Mouse (Mus musculus): Measurements from ENCODE around the gene Gusb.
A peak's percentile ranks its signal among the peaks of the same experiment; 100 is the strongest.
"Not testable (repeated sequence)": the region's sequence is repeated elsewhere in the genome, so short reads cannot be mapped to it uniquely, and the experiment has no call there.

Gusb gene

GRCm38 (mm10) chr5:130002301-130003146, at the start of gene Gusb:
Gusb (minus strand) TSS chr5:130003049.
- DNase-seq, result peak; percentile 91

- DNase-seq, result peak; percentile 37
These were observed 49.7 kb upstream of the Gusb start for GRCm38 (mm10) chr5:130052510-130052909.

GRCm38 (mm10) chr5:130051073-130051860, 48.4 kb upstream of the Gusb start:
- DNase-seq, result no peak

DNA sequence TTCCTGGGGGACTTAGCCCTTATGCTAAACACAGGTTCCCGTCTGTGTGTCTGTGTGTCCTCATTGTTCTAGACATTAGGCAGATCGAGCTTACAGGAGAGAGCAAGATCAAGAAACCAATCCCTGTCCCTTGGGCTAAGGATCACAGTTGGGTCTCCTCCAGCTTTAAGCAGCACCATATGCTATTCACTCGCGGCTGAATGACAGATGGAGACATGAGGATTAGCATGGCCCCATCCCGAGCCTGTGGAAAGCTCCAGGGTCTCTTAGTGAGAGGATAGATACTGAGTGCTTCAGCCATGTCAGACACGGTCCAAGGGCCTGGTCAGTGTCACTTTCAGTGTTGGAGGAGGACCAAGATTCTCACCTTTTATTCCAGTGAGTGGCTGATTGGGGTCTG, 47.6 kb upstream of the Gusb start:
- DNase-seq, result peak; percentile 87

DNA sequence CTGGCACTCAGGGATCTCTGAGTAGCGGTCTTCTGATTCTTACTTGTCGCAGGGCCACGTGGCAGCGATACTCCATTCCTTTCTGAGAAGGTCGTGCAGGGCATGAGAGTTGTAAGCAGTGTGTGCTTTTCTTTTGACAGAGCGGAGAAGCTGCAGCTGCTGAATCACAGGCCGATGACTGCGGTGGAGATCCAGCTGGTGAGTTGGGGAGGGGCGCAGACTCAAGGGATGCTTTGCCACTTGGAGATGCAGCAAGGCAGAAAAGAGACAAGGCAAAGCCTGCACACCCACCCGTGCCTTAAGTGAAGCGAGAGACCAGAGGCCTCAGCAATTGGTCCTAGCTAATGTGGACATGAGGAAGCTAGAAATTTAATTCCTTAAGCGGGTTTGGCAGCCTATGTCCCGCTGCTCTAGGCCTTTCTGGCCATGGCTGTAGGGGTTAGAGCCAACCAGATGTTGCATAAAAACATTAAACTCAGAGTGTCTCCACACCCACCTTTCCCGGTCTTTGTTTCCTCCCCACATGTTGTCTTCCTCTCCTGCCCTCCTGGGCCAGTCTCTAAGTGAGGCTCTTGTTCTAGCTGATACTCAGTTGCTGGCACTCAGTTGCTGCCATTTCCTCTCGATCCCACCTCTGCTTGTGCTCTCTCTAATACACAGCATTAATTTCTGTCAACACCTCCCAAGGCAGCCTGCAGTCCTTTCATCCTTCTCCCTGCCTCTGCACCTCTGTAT, 46.1 kb upstream of the Gusb start:
- DNase-seq, result peak; percentile 25

DNA sequence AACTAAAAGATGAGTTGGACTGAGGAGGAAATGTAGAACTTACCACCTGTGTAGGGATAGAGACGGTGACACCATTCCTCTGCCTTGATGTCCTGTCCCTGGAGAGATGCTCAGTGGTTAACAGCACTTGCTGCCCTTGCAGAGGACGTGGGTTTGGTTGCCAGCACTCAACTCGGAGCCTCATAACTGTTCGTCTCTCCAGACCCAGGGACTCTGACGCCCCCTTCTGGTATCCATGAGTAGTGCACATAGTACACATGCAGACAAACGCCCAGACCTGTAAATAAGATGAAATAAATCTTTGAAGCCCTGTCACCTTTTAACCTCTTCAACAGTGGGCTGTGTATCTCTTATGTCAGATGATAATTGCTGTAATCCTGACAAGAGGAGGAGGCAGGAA, 44.2 kb upstream of the Gusb start:
- no peak for DNase-seq

DNA sequence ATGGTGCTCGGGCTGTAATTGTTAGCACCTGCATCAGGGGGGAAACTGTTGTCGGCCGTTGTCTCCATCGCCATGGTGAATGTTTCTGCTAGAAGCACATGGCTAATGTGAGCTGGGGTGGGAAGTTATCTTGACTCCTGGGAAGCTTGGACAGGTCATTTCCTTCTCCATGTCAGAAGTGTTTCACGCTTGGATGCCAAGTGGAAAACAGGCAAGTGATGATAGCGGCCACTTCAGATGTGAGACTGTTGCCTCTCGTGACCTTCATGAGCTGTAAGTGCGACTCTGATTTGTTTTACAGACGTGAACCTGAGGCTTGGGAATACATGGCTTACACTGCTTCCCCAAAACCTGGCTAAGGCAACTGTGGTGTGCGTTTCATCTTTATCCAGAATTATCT, 43.7 kb upstream of the Gusb start:
- DNase-seq, result no peak

GRCm38 (mm10) chr5:130046100-130046499, 43.3 kb upstream of the Gusb start:
- no peak for DNase-seq

- peak; percentile 38 for DNase-seq
These were observed 41.4 kb upstream of the Gusb start for GRCm38 (mm10) chr5:130044201-130044695.

DNA sequence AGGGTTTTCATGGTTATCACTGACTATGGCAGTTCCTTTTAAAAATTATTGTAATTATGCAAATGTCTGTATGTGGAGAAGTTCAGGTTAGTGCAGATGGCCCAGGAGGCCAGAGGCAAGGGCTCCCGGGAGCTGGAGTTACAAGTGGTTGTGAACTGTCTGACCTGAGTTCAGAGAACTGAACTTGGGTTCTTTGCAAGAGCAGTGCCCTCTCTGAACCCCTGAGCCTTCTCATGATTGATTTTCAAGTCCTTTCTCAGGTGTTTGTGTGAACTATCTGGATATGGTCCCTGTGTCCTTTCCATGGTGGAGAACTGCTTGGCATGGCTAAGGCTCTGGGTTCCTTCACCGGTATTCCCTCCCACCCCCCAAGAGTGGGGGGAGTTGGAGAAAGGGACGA, 40.9 kb upstream of the Gusb start:
- DNase-seq, result no peak

DNA sequence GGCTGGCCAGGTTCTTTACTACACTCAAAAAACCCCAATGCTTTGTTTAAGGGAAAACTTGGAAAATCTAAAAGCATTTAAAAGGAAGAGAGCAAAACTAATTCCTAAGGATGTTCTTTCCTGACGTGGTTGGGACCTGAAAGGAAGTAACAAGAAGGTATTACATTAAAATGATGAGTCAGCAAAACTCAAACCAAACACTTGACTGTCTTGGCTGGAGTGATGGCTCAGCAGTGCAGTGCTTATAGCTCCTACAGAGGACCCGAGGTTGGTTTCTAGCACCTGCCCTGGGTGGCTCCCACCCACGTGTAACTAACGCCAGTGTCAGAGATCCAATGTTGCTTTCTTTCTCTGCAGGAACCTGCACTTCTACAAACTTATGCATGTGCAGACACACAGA, 38.4 kb upstream of the Gusb start:
- DNase-seq, result no peak

DNA sequence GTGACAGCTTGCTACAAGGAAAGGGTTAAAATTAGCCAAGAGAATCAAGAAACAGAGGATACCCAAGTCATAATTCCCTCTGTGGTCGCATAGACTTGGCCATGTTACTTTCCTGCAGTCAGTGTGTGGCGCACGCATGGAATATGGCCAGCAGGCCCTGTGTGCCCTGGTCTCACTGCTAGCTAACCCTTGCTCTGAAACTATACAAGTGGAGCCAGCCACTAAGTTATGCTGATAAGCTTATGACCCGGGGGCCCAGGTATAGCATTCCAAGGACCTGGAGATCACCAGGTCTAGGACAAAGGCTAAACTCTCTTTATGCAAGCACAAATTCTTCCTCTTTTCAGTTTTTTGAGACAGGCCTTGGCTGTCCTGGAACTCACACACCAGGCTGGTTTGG, 37.9 kb upstream of the Gusb start:
- DNase-seq, result no peak

- DNase-seq, result peak; percentile 78
These were observed 35.1 kb upstream of the Gusb start for GRCm38 (mm10) chr5:130037752-130038455.

- DNase-seq, result not testable (repeated sequence)
These were observed 33.5 kb upstream of the Gusb start for GRCm38 (mm10) chr5:130036300-130036699.

DNA sequence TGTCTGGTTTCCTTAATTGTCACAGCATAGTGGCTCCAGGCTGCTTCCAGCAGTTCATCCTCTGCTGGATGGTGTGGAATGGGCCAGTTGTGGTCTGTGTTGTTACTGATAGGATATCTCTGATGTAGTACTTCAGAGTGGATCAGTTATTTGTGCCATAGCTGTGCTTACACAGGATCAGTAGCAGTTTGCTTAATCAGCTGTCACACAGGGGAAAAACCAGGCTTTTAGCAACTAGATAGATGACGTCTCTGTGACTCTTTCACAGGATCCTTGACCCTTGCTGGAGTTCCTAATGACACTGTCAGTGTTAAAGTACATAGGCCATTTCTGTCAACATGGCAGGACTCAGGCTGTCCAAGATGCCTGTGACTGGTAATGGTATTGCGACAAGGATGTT, 31.0 kb upstream of the Gusb start:
- no peak for DNase-seq

DNA sequence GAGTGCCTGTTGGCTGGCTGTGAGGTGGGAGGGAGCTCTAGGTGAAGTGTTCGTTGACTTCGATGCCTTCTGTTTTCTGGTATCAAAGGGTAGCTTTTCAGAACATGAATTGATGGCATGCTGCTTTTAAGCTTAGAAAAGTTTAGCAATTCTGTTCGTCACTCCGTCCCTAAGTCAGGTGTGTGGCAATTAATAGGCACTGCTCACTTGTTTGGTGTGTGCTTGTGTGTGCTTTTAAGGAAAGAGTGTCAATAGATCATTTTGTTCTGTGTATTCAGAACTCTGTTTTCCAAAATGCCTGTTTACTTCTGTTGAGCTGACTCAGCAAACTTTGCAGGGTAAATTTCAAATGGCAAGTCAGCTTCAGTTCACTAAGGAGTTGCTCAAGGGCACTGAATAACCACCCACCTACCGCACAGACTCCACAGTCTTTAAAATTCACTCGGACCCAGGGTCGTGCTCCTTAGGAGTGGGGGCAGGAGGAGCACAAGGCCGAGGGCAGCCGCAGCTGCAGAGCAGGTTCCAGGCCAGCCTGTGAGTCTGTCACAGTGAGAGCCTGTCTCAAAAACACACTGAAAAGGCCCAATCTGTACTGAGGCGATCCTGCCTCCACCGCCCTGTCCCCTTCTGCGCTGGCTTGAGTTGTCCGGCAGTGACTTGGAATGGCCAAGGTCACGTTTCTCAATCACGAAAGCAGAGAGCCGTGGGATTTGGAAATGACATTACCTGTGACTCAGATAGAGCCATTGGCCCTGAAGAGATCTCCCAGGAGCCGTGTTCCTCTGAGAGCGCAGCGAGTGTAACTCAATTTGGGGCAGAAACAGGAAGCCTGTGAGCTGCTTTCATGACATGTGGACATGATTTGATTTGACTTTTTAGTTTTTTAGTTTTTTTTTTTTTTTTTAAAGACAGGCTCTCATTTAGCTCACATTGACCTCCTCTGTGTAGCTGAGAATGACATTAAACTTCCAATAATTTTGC, 28.9 kb upstream of the Gusb start:
- DNase-seq, result no peak

GRCm38 (mm10) chr5:130029142-130029897, 26.5 kb upstream of the Gusb start, which contains the start of the genes Asl and Crcp:
Asl (minus strand) TSS chr5:130029247.
Crcp (plus strand) TSS chr5:130029290.
- DNase-seq, result peak; percentile 86

GRCm38 (mm10) chr5:130027696-130028095, 24.8 kb upstream of the Gusb start:
- DNase-seq, result no peak

DNA sequence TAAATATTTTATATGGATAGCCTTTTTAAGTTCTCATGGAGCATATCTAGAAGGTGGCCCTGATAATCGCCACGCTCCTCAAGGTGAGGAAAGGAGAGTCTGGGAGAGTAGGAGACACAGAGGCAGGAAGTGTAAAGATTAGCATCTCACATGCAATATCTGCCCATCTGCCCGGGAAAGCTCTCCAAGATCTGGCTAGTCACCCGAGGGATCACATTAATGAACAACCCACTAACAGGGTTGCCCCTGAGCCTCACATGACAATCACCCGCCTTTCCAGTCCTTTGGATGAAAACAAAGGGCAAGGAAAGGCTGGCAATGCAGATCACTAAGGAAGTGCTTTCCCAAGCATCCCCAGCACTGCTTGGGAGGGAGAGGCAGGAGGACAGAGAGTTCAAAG, 24.3 kb upstream of the Gusb start:
- DNase-seq, result no peak
